Mouse (Mus musculus): ENCODE data around the gene Rab5if. TPM values are rescaled to one million over a fixed set of nuclear protein-coding genes. Genes with fewer than 3 reads are reported as not detected.

Rab5if gene
- polyA plus RNA-seq, 1 experiment from 2014 or later, result 194 TPM

DNA sequence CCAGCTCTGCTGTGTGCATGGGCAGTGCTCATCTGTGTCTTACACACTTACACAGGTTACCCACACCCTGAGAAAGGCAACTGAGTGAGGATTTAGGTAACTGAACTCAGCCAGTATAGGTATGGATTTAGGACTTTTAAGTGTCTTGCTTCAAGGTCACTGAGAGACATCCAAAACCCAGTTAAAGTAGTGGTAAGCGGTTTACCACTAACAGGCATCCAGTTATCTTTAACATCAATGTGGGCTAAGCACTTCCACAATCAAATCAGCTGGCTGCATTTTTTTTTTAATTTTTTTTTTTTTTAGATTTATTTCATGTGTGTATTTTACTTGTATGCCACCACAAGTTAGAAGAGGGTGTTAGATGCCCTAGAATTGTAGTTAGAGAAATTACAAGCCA lies 6.6 kb upstream of the Rab5if start:
- H3K4me2 ChIP-seq (ENCODE audit: low read length), result no peak overlapping the region
- no peaks in the 10 kb centered on the region for H3K27me3 ChIP-seq (ENCODE audit: control insufficient read depth, insufficient read depth, low read length)
- peak overlapping the region in 1 of 2 experiments; percentile 72; a peak in 1 of 4 replicates for H3K27ac ChIP-seq (replicated peaks in 1 of 2; ENCODE audit: control insufficient read depth in 1 of 2, insufficient read depth in 1 of 2, low read depth in 2 of 2, low read length in 2 of 2)
- no peak overlapping the region for H3K4me3 ChIP-seq (ENCODE audit: control insufficient read depth in 1 of 2, insufficient read depth in 1 of 2, low read depth in 1 of 2, low read length in 2 of 2)
- peaks cover 4 to 20% of the 10 kb centered on the region in 2 experiments; a peak in 3 of 4 replicates for H3K4me1 ChIP-seq (ENCODE audit: control insufficient read depth in 2 of 2, insufficient read depth in 2 of 2, low read length in 2 of 2)
- no peak for ATAC-seq (ENCODE audit: insufficient number of reproducible peaks, insufficient read depth, low FRiP score, low read depth)
- WGBS, result 85% methylated on average over 1 of the region's 1 CpGs
- no peaks in the 10 kb centered on the region for H3K9me3 ChIP-seq (ENCODE audit: control insufficient read depth, low read length)
- H3K9ac ChIP-seq (ENCODE audit: low read length), result no peak overlapping the region
- H3K36me3 ChIP-seq (ENCODE audit: control insufficient read depth, insufficient read depth, low read length), result peaks cover 56% of the 10 kb centered on the region

DNA sequence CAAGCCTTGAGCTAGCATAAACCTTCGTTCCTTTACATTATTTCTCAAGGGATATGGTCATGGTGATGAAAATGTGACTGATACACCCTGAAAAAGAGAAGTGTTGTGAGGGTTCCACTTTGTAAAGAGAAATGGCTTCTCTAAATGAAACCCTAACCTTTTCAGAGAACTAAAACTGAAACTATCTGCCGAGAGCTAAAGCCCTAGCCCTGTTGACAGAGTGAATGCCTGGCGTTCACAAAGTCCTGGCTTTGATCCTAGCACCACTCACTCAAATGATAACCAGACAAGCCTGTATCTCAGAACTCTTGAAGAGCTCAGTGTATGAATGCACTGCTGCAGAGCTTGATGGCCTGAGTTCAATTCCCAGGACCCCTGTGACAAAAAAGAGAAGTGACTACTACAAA lies 5.5 kb upstream of the Rab5if start:
- ATAC-seq (ENCODE audit: insufficient number of reproducible peaks, insufficient read depth, low FRiP score, low read depth), result peak; percentile 64
- Histone ChIP-seq H3K9me3 (ENCODE audit: control insufficient read depth, low read length) (no peaks in the 10 kb centered on the region), H3K4me2 (ENCODE audit: low read length) (peak overlapping the region; percentile 60), H3K4me1 (ENCODE audit: control insufficient read depth in 2 of 2, insufficient read depth in 2 of 2, low read length in 2 of 2) (peaks cover 5 to 26% of the 10 kb centered on the region in 2 experiments), H3K4me3 (ENCODE audit: control insufficient read depth in 1 of 2, insufficient read depth in 1 of 2, low read depth in 1 of 2, low read length in 2 of 2) (peak overlapping the region in 1 of 2 experiments; percentile 19; a peak in 1 of 4 replicates), H3K27me3 (ENCODE audit: control insufficient read depth, insufficient read depth, low read length) (no peaks in the 10 kb centered on the region), H3K9ac (ENCODE audit: low read length) (peak overlapping the region; percentile 62), H3K27ac (replicated peaks in 1 of 2; ENCODE audit: control insufficient read depth in 1 of 2, insufficient read depth in 1 of 2, low read depth in 2 of 2, low read length in 2 of 2) (peak overlapping the region; percentile 56 to 72), H3K36me3 (ENCODE audit: control insufficient read depth, insufficient read depth, low read length) (peaks cover 45% of the 10 kb centered on the region)
- 17% methylated on average over 3 of the region's 3 CpGs for WGBS

DNA sequence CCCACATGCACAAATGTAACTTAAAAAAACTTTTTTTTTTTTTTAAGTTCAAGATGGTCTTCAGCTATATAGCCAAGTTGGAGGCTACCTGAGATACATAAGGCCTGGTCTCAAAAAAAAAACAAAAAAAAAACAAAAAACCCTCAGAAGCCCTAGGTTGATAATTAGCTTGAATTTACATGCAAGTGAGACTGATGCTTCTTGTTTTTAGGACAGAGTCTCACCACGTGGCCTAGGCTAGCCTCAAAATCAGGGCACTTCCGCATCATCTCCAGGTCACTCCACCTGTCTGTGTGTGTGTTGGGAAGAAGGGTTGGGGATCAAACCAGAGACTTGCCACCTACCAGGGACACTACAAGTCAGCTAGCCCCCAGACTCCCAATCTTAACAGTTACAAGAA lies 5.1 kb upstream of the Rab5if start, which contains the start of gene 4930518I15Rik:
4930518I15Rik (minus strand) TSS at position 112 of the 400 bp plus-strand sequence.
- peak within 1 kb of the TSS; percentile 56 to 72 for H3K27ac ChIP-seq (replicated peaks in 1 of 2; ENCODE audit: control insufficient read depth in 1 of 2, insufficient read depth in 1 of 2, low read depth in 2 of 2, low read length in 2 of 2)
- peak within 1 kb of the TSS in 1 of 2 experiments; percentile 19; a peak in 1 of 4 replicates for H3K4me3 ChIP-seq (ENCODE audit: control insufficient read depth in 1 of 2, insufficient read depth in 1 of 2, low read depth in 1 of 2, low read length in 2 of 2)
- ATAC-seq (ENCODE audit: insufficient number of reproducible peaks, insufficient read depth, low FRiP score, low read depth), result no peak
- peaks cover 41% of the 10 kb centered on the region for H3K36me3 ChIP-seq (ENCODE audit: control insufficient read depth, insufficient read depth, low read length)
- no peaks in the 10 kb centered on the region for H3K9me3 ChIP-seq (ENCODE audit: control insufficient read depth, low read length)
- H3K9ac ChIP-seq (ENCODE audit: low read length), result peak within 1 kb of the TSS; percentile 62
- peak within 1 kb of the TSS; percentile 60 for H3K4me2 ChIP-seq (ENCODE audit: low read length)
- no peaks in the 10 kb centered on the region for H3K27me3 ChIP-seq (ENCODE audit: control insufficient read depth, insufficient read depth, low read length)
- 88% methylated on average over 2 of the region's 2 CpGs for WGBS
- peaks cover 5 to 26% of the 10 kb centered on the region in 2 experiments for H3K4me1 ChIP-seq (ENCODE audit: control insufficient read depth in 2 of 2, insufficient read depth in 2 of 2, low read length in 2 of 2)

DNA sequence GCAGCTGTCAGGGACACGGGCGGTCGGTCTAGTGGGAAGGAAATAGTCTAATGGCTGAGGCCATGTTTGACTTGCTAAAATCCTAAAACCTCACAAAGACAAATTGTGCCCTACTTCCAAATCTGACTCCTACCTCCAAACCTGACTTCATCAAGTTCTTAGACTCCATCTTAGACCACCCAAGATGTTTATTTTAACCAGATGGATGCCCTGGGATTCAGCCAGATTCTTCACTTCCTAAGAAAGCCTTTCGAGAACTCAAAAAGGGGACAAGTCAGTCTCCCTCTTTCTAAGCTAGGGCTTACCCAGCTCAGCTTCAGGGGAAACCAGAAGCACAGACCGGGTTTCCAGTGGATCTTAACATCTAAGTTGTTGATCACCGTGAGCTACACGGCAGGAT lies 4.3 kb upstream of the Rab5if start:
- no peak for ATAC-seq (ENCODE audit: insufficient number of reproducible peaks, insufficient read depth, low FRiP score, low read depth)
- WGBS, result 82% methylated on average over 7 of the region's 7 CpGs
- peaks cover 38% of the 10 kb centered on the region for H3K36me3 ChIP-seq (ENCODE audit: control insufficient read depth, insufficient read depth, low read length)
- H3K9ac ChIP-seq (ENCODE audit: low read length), result no peak overlapping the region
- no peak overlapping the region for H3K4me2 ChIP-seq (ENCODE audit: low read length)
- H3K27me3 ChIP-seq (ENCODE audit: control insufficient read depth, insufficient read depth, low read length), result no peaks in the 10 kb centered on the region
- H3K4me1 ChIP-seq (ENCODE audit: control insufficient read depth in 2 of 2, insufficient read depth in 2 of 2, low read length in 2 of 2), result peaks cover 5 to 26% of the 10 kb centered on the region in 2 experiments
- H3K27ac ChIP-seq (replicated peaks in 1 of 2; ENCODE audit: control insufficient read depth in 1 of 2, insufficient read depth in 1 of 2, low read depth in 2 of 2, low read length in 2 of 2), result no peak overlapping the region
- H3K4me3 ChIP-seq (ENCODE audit: control insufficient read depth in 1 of 2, insufficient read depth in 1 of 2, low read depth in 1 of 2, low read length in 2 of 2), result no peak overlapping the region
- H3K9me3 ChIP-seq (ENCODE audit: control insufficient read depth, low read length), result no peaks in the 10 kb centered on the region

DNA sequence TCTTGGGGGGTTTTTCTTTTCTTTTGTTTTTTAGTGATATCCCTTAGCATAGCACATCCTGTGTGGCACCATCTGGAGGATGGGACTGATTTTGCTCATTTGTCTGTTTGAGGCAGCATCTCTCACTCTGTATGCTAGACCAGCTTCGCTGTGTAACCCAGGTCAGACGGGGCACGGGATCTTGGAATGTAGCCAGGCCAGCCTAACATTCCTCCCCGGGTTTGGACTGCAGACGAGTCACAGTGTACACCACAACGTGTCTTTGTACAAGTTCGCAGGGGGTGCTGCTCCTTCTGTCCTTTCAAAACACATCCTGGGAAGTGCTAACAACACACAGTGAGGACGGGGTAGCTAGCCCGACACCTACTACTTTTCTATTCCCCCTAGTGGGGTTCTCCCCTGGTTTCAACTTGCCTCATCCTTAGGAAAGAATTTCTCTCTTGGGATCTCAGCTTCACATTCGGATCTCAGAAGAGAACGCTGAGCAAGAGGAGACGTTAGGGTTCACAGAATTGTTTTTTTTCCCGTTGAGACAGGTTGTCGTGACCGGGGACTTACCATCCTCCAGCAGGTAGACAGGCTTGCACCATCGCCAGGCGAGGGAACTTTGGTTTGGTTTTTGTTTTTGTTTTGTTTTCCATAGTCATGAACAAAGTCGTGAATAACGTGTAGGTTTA lies 749 bp upstream of the Rab5if start:
- under 1% methylated on average over 19 of the region's 19 CpGs for WGBS
- Histone ChIP-seq H3K27me3 (ENCODE audit: control insufficient read depth, insufficient read depth, low read length) (no peaks in the 10 kb centered on the region), H3K9ac (ENCODE audit: low read length) (peak overlapping the region; percentile 87), H3K27ac (replicated peaks in 1 of 2; ENCODE audit: control insufficient read depth in 1 of 2, insufficient read depth in 1 of 2, low read depth in 2 of 2, low read length in 2 of 2) (peak overlapping the region; percentile 93 to 94), H3K36me3 (ENCODE audit: control insufficient read depth, insufficient read depth, low read length) (peaks cover 38% of the 10 kb centered on the region), H3K4me2 (ENCODE audit: low read length) (peak overlapping the region; percentile 63), H3K4me3 (ENCODE audit: control insufficient read depth in 1 of 2, insufficient read depth in 1 of 2, low read depth in 1 of 2, low read length in 2 of 2) (peak overlapping the region; percentile 95), H3K9me3 (ENCODE audit: control insufficient read depth, low read length) (no peaks in the 10 kb centered on the region), H3K4me1 (ENCODE audit: control insufficient read depth in 2 of 2, insufficient read depth in 2 of 2, low read length in 2 of 2) (peaks cover 5 to 32% of the 10 kb centered on the region in 2 experiments)
- ATAC-seq (ENCODE audit: insufficient number of reproducible peaks, insufficient read depth, low FRiP score, low read depth), result no peak

DNA sequence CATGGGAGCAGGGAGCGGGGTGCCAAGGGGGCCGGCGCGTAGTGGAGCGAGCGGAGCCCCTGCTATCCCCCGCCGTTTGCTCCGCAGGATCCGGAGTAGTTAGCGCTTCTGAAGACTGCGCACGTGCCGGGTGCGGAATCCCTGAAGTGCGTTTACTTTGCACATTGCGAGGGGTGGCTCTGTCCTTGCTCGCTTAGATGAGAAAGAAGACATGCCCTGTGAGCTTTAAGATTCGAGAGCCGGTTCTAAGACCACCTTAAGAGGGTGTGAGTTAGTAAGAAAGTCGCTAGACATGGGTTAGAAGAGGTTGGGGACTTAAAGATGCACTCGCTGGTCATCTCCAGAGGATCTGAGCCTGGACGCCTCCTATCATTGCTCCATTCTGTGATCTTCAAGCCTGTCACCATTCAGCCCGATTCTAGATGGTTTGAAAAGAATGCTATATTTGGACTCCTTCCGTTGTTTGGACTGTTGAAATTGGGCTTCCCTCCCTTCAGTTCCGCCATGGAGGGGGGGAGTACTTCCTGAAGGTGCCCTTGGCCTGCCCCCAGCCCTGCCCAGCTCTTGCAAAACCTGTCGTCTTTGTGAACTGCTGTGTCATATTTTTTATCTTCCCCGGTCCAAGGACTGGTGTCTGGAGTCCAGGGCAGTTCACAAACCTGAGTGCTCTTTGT lies 696 bp downstream of the Rab5if start:
- peaks cover 45% of the 10 kb centered on the region for H3K36me3 ChIP-seq (ENCODE audit: control insufficient read depth, insufficient read depth, low read length)
- ATAC-seq (ENCODE audit: insufficient number of reproducible peaks, insufficient read depth, low FRiP score, low read depth), result no peak

DNA sequence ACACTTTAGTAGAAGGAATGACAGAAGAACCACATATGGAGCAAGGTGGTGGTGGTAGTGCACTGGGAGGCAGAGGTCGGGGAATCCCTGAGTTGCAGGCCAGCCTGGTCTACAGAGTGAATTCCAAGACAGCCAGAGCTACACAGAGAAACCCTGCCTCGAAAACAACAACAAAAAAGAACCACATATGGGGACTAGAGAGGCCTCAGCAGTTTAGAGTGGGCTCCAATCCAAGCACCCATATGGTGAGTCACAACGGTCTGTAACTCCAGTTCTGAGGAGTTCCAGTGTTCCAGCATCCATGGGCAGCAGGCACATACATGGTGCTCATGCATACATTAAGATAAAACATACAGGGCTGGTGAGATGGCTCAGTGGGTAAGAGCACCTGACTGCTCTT lies 1.6 kb downstream of the Rab5if start:
- ATAC-seq (ENCODE audit: insufficient number of reproducible peaks, insufficient read depth, low FRiP score, low read depth), result no peak
- peaks cover 50% of the 10 kb centered on the region for H3K36me3 ChIP-seq (ENCODE audit: control insufficient read depth, insufficient read depth, low read length)
- peak overlapping the region in 1 of 2 experiments; percentile 94; a peak in 1 of 4 replicates for H3K27ac ChIP-seq (replicated peaks in 1 of 2; ENCODE audit: control insufficient read depth in 1 of 2, insufficient read depth in 1 of 2, low read depth in 2 of 2, low read length in 2 of 2)
- peak overlapping the region; percentile 89 for H3K4me2 ChIP-seq (ENCODE audit: low read length)
- WGBS, result 71% methylated on average over 3 of the region's 3 CpGs
- H3K9me3 ChIP-seq (ENCODE audit: control insufficient read depth, low read length), result no peaks in the 10 kb centered on the region
- H3K27me3 ChIP-seq (ENCODE audit: control insufficient read depth, insufficient read depth, low read length), result no peaks in the 10 kb centered on the region
- peaks cover 2 to 20% of the 10 kb centered on the region in 2 experiments; a peak in 3 of 4 replicates for H3K4me1 ChIP-seq (ENCODE audit: control insufficient read depth in 2 of 2, insufficient read depth in 2 of 2, low read length in 2 of 2)
- H3K9ac ChIP-seq (ENCODE audit: low read length), result peak overlapping the region; percentile 93
- peak overlapping the region in 1 of 2 experiments; percentile 95; a peak in 2 of 4 replicates for H3K4me3 ChIP-seq (ENCODE audit: control insufficient read depth in 1 of 2, insufficient read depth in 1 of 2, low read depth in 1 of 2, low read length in 2 of 2)

More for the DNA sequence above, 696 bp downstream of the Rab5if start:
- Histone ChIP-seq H3K4me1 (ENCODE audit: control insufficient read depth in 2 of 2, insufficient read depth in 2 of 2, low read length in 2 of 2) (peaks cover 2 to 20% of the 10 kb centered on the region in 2 experiments; a peak in 3 of 4 replicates), H3K27me3 (ENCODE audit: control insufficient read depth, insufficient read depth, low read length) (no peaks in the 10 kb centered on the region), H3K4me2 (ENCODE audit: low read length) (peak overlapping the region; percentile 89), H3K4me3 (ENCODE audit: control insufficient read depth in 1 of 2, insufficient read depth in 1 of 2, low read depth in 1 of 2, low read length in 2 of 2) (peak overlapping the region; percentile 95), H3K27ac (replicated peaks in 1 of 2; ENCODE audit: control insufficient read depth in 1 of 2, insufficient read depth in 1 of 2, low read depth in 2 of 2, low read length in 2 of 2) (peak overlapping the region; percentile 86 to 94), H3K9ac (ENCODE audit: low read length) (peak overlapping the region; percentile 93), H3K9me3 (ENCODE audit: control insufficient read depth, low read length) (no peaks in the 10 kb centered on the region)
- WGBS, result 2% methylated on average over 28 of the region's 28 CpGs
